Mouse (Mus musculus) cerebellum, adult 2 months (tissue): ENCODE data around the gene Gm17657.

Experiments
- CTCF ChIP-seq: fragments of 200-500 bp; IDR thresholded peaks from 2 replicates; pipeline ENCODE4 v1.5.1; 2011; ENCODE audit warnings: low read depth, mild to moderate bottlenecking, control low read depth, low read length, moderate library complexity, borderline replicate concordance; ENCODE audit not compliant: insufficient read depth
- POLR2A ChIP-seq: fragments of 200-500 bp; IDR thresholded peaks from 2 replicates; pipeline ENCODE4 v1.6.1; 2011; ENCODE audit warnings: low read length, control low read depth, borderline replicate concordance; ENCODE audit not compliant: insufficient read depth

DNA sequence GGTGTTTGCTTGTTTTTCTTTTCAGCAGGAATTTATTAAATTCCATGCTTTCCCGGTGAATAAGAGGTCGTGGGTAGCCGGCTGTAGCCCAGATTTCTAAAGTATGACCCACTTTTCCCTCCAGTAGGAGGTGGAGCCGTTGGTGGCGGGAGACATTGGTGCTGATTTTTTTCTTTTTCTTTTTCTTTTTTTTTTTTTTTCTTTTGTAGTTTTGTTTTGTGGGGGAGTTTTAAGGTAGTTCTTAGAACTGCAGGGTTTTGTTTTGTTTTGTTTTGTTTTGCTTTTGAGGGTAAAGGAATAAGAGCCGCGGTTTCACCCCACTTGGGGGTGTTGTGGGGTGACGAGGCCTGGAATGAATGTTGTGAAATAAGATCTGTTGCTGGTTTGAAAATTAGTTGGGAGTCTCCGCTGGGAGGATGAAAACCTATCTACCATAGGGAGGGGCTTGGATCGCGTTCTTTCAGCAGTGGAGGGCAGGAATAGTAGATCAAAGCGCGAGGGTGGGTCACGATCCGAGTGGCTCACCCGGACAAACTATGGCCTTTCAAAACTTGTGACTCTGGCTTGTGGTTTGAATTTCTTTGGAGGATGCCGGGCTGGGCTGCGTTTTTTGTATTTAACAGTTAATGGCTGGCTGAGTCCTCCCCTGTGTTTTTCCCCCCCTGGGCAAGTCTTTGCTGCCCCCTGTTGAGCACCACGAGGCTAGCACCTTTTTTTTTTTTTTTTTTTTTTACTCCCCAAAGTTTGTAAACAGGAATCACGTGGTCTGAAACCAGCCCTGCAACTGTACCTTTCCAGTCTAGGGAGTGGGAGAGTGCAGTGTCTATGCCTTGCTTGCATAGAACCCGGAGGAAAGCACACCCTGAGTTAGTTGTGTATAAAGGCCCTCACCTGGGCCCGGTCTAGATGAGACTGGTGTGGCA lies 56.9 kb downstream of the Gm17657 start:
- TF ChIP-seq CTCF (peak; percentile 67), POLR2A (no peak)
